Mouse (Mus musculus): ENCODE measurements around the gene Copa. TPM values are rescaled to one million over a fixed set of nuclear protein-coding genes. Genes with fewer than 3 reads are reported as not detected.
A peak's percentile ranks its signal among the peaks of the same experiment; 100 is the strongest.

Copa gene
- polyA plus RNA-seq, 1 experiment from 2014 or later: 181 TPM

GRCm38 (mm10) chr1:172134072-172134471 lies 51.7 kb downstream of the Copa start:
- ChIA-PET POLR2A (no interaction called here), CTCF (interaction anchor here (2.0 kb wide), 1 partner anchor 15 kb away, joined by 6 read pairs; no protein-coding TSS in a partner anchor)
- TF ChIP-seq CTCF (IDR thresholded peaks at IDR 0.05): no peak
- H3K27me3 ChIP-seq: no peaks in the 10 kb centered on the region
- ATAC-seq (no peak), DNase-seq (ENCODE audit: low read depth, low spot score) (no peak)
- in situ Hi-C loops (cut with MboI; ENCODE audit: low pct_unique_long_range_greater_than_20kb): loop anchor here (25.0 kb wide), 1 partner anchor 378 kb away; the partner anchor contains the start of genes Cfap45 and Tagln2

GRCm38 (mm10) chr1:172140160-172140559 lies 57.8 kb downstream of the Copa start:
- H3K27me3 ChIP-seq: no peaks in the 10 kb centered on the region
- POLR2A ChIA-PET: interaction anchor here (1.0 kb wide), 1 partner anchor 9 kb away, joined by 4 read pairs; no protein-coding TSS in a partner anchor
- CTCF ChIA-PET: interaction anchor here (1.5 kb wide), 1 partner anchor 107 kb away, joined by 3 read pairs; no protein-coding TSS in a partner anchor
- in situ Hi-C loops (cut with MboI; ENCODE audit: low pct_unique_long_range_greater_than_20kb): loop anchor here (25.0 kb wide), 1 partner anchor 372 kb away; the partner anchor contains the start of genes Cfap45 and Tagln2
- no peak for DNase-seq (ENCODE audit: low read depth, low spot score)
- TF ChIP-seq CTCF (IDR thresholded peaks at IDR 0.05): no peak
- ATAC-seq: no peak

- TF ChIP-seq CTCF (IDR thresholded peaks at IDR 0.05): no peak
- DNase-seq (ENCODE audit: low read depth, low spot score) (no peak), ATAC-seq (no peak)
- ChIA-PET POLR2A (interaction anchor here (1.0 kb wide), 1 partner anchor 8 kb away, joined by 4 read pairs; no protein-coding TSS in a partner anchor), CTCF (interaction anchor here (1.5 kb wide), 1 partner anchor 106 kb away, joined by 3 read pairs; no protein-coding TSS in a partner anchor)
- in situ Hi-C loops (cut with MboI; ENCODE audit: low pct_unique_long_range_greater_than_20kb): loop anchor here (25.0 kb wide), 1 partner anchor 371 kb away; the partner anchor contains the start of genes Cfap45 and Tagln2
- H3K27me3 ChIP-seq: no peaks in the 10 kb centered on the region
Measured at GRCm38 (mm10) chr1:172140825-172141224, 58.5 kb downstream of the Copa start.

- POLR2A ChIA-PET: interaction anchor here (0.5 to 1.0 kb wide), 2 partner anchors 9 to 16 kb away, joined by 3 to 4 read pairs; no protein-coding TSS in a partner anchor
Measured at GRCm38 (mm10) chr1:172141529-172141928, 59.2 kb downstream of the Copa start.

GRCm38 (mm10) chr1:172143570-172143969 lies 61.2 kb downstream of the Copa start:
- ATAC-seq (peak; percentile 65), DNase-seq (ENCODE audit: low read depth, low spot score) (no peak)
- peak; percentile 78 for TF ChIP-seq CTCF (IDR thresholded peaks at IDR 0.05)
- ChIA-PET CTCF (interaction anchor here (0.6 to 2.7 kb wide), 17 partner anchors 10 to 213 kb away, joined by 3 to 20 read pairs (median 3); no protein-coding TSS in a partner anchor), POLR2A (no interaction called here)
- in situ Hi-C loops (cut with MboI; ENCODE audit: low pct_unique_long_range_greater_than_20kb): loop anchor here (25.0 kb wide), 1 partner anchor 369 kb away; the partner anchor contains the start of genes Cfap45 and Tagln2
- no peaks in the 10 kb centered on the region for H3K27me3 ChIP-seq

More at GRCm38 (mm10) chr1:172141529-172141928, 59.2 kb downstream of the Copa start:
- DNase-seq (ENCODE audit: low read depth, low spot score): no peak
- CTCF ChIA-PET: interaction anchor here (1.2 to 2.7 kb wide), 2 partner anchors 167 to 183 kb away, joined by 3 to 12 read pairs; no protein-coding TSS in a partner anchor
- no peaks in the 10 kb centered on the region for H3K27me3 ChIP-seq
- ATAC-seq: no peak
- in situ Hi-C loops (cut with MboI; ENCODE audit: low pct_unique_long_range_greater_than_20kb): loop anchor here (25.0 kb wide), 1 partner anchor 371 kb away; the partner anchor contains the start of genes Cfap45 and Tagln2
- TF ChIP-seq CTCF (IDR thresholded peaks at IDR 0.05): no peak

GRCm38 (mm10) chr1:172147835-172148278 lies 65.5 kb downstream of the Copa start, which contains the start of gene Dcaf8:
Dcaf8 (plus strand) TSS chr1:172148084.
- TF ChIP-seq CTCF (IDR thresholded peaks at IDR 0.05): no peak
- ATAC-seq (peak; percentile 97), DNase-seq (ENCODE audit: low read depth, low spot score) (peak; percentile 79)
- in situ Hi-C loops (cut with MboI; ENCODE audit: low pct_unique_long_range_greater_than_20kb): loop anchor here (5.0 to 25.0 kb wide), 2 partner anchors 164 to 364 kb away; partner anchors contain the start of genes Cfap45 and Tagln2
- no peaks in the 10 kb centered on the region for H3K27me3 ChIP-seq
- POLR2A ChIA-PET: interaction anchor here (0.7 kb wide), 1 partner anchor 160 kb away, joined by 3 read pairs; no protein-coding TSS in a partner anchor
- CTCF ChIA-PET: interaction anchor here (1.0 to 1.2 kb wide), 2 partner anchors 28 to 161 kb away, joined by 3 to 4 read pairs; no protein-coding TSS in a partner anchor

GRCm38 (mm10) chr1:172148279-172148954 lies 66.1 kb downstream of the Copa start:
- POLR2A ChIA-PET: interaction anchor here (0.9 kb wide), 1 partner anchor 14 kb away, joined by 4 read pairs; no protein-coding TSS in a partner anchor
- no peak for TF ChIP-seq CTCF (IDR thresholded peaks at IDR 0.05)
- no peaks in the 10 kb centered on the region for H3K27me3 ChIP-seq
- CTCF ChIA-PET: interaction anchor here (1.2 to 5.7 kb wide), 2 partner anchors 13 to 161 kb away, joined by 3 to 31 read pairs; no protein-coding TSS in a partner anchor
- ATAC-seq (peak; percentile 25), DNase-seq (ENCODE audit: low read depth, low spot score) (no peak)
- in situ Hi-C loops (cut with MboI; ENCODE audit: low pct_unique_long_range_greater_than_20kb): loop anchor here (5.0 to 25.0 kb wide), 2 partner anchors 164 to 364 kb away; partner anchors contain the start of genes Cfap45 and Tagln2

- ChIA-PET CTCF (interaction anchor here (1.2 to 5.7 kb wide), 4 partner anchors 13 to 66 kb away, joined by 3 to 31 read pairs (median 4); no protein-coding TSS in a partner anchor), POLR2A (interaction anchor here (0.9 to 1.8 kb wide), 3 partner anchors 10 to 14 kb away, joined by 3 to 9 read pairs (median 4); no protein-coding TSS in a partner anchor)
- no peak for TF ChIP-seq CTCF (IDR thresholded peaks at IDR 0.05)
- ATAC-seq: no peak
- no peaks in the 10 kb centered on the region for H3K27me3 ChIP-seq
- in situ Hi-C loops (cut with MboI; ENCODE audit: low pct_unique_long_range_greater_than_20kb): loop anchor here (5.0 to 25.0 kb wide), 2 partner anchors 163 to 363 kb away; partner anchors contain the start of genes Cfap45 and Tagln2
- no peak for DNase-seq (ENCODE audit: low read depth, low spot score)
Measured at GRCm38 (mm10) chr1:172148955-172149815, 66.9 kb downstream of the Copa start.

GRCm38 (mm10) chr1:172154536-172154935 lies 72.2 kb downstream of the Copa start:
- in situ Hi-C loops (cut with MboI; ENCODE audit: low pct_unique_long_range_greater_than_20kb): no loop called here
- DNase-seq (ENCODE audit: low read depth, low spot score): no peak
- ChIA-PET POLR2A (no interaction called here), CTCF (interaction anchor here (0.8 to 5.7 kb wide), 4 partner anchors 7 to 90 kb away, joined by 3 to 31 read pairs (median 3); no protein-coding TSS in a partner anchor)
- TF ChIP-seq CTCF (IDR thresholded peaks at IDR 0.05): no peak
- no peaks in the 10 kb centered on the region for H3K27me3 ChIP-seq
- no peak for ATAC-seq

Measured in Patski (cell line).